Mouse (Mus musculus): ENCODE measurements around the gene Slc39a1.

- no peak for TF ChIP-seq EP300 (IDR thresholded peaks at IDR 0.05)
- peak; percentile 50 for TF ChIP-seq CTCF (IDR thresholded peaks at IDR 0.05)
Measured at GRCm38 (mm10) chr3:90215825-90216380, 32.1 kb upstream of the Slc39a1 start.
